Mouse (Mus musculus) heart, embryonic 16.5 days (tissue): ENCODE data around the gene Hist2h2aa2. TPM values are rescaled to one million over a fixed set of nuclear protein-coding genes. Genes with fewer than 3 reads are reported as not detected.
A peak's percentile ranks its signal among the peaks of the same experiment; 100 is the strongest.
"Not testable (repeated sequence)": the region's sequence is repeated elsewhere in the genome, so short reads cannot be mapped to it uniquely, and the experiment has no call there.

Source experiments
- ATAC-seq: fragments of 200-750 bp; cut with Nextera tagmentation; replicated peaks from 2 replicates; pipeline ENCODE4 v1.8.0; 2017; ENCODE audit warnings: moderate number of reproducible peaks; ENCODE audit not compliant: insufficient read depth, low FRiP score; ENCODE audit errors: extremely low read depth
- H3K27ac ChIP-seq: fragments of 300-500 bp; sonication (generic); 2 replicates; pipeline ENCODE4 v1.5.1; 2014; ENCODE audit warnings: mild to moderate bottlenecking, low read length, control low read depth, moderate library complexity
- H3K27me3 ChIP-seq: fragments of 300-500 bp; sonication (generic); 2 replicates; pipeline ENCODE4 v1.6.1; 2014; ENCODE audit warnings: low read length, mixed read lengths; ENCODE audit not compliant: control insufficient read depth, insufficient read depth
- H3K36me3 ChIP-seq: fragments of 300-500 bp; sonication (generic); 2 replicates; pipeline ENCODE4 v1.6.1; 2014; ENCODE audit not compliant: control insufficient read depth, insufficient read depth
- H3K4me1 ChIP-seq: fragments of 300-500 bp; sonication (generic); 2 replicates; pipeline ENCODE4 v1.6.1; 2014; ENCODE audit warnings: low read length, mixed read lengths; ENCODE audit not compliant: control insufficient read depth, insufficient read depth
- H3K4me2 ChIP-seq: fragments of 300-500 bp; sonication (generic); 2 replicates; pipeline ENCODE4 v1.6.1; 2014; ENCODE audit warnings: low read depth, mild to moderate bottlenecking, control low read depth, low read length
- H3K4me3 ChIP-seq: fragments of 300-500 bp; sonication (generic); 2 replicates; pipeline ENCODE4 v1.5.1; 2014; ENCODE audit warnings: mild to moderate bottlenecking, control low read depth, low read length
- H3K9ac ChIP-seq: fragments of 300-500 bp; sonication (generic); 2 replicates; pipeline ENCODE4 v1.6.1; 2014; ENCODE audit warnings: low read length, control low read depth
- H3K9me3 ChIP-seq: fragments of 300-500 bp; sonication (generic); replicated peaks from 2 replicates; pipeline ENCODE4 v1.6.1; 2016; ENCODE audit warnings: low read length; ENCODE audit not compliant: control insufficient read depth
- WGBS: fragments of 180-500 bp; shearing (Covaris S2); extraction: QIAGEN DNeasy Blood & Tissue Kit; methylation state at CpG from one replicate; pipeline ENCODE4 v1.1.7; 2014; 5-methylcytosine and 5-hydroxymethylcytosine counted together
- polyA plus RNA-seq: library from polyadenylated mRNA; unstranded; fragments of >200 nt; fragmentation: Nextera tagmentation; extraction: Ambion mirVana; gene quantifications from 2 replicates; pipeline ENCODE4 v1.2.1, GENCODE M21; 2015

Gene Hist2h2aa2
- polyA plus RNA-seq, 1 experiment from 2014 or later = 41.1 TPM

GRCm38 (mm10) chr3:96250890-96251289 lies 10.8 kb upstream of the Hist2h2aa2 start:
- no peak overlapping the region for H3K4me2 ChIP-seq
- H3K27me3 ChIP-seq = no peaks in the 10 kb centered on the region
- no peaks in the 10 kb centered on the region for H3K36me3 ChIP-seq
- no peak overlapping the region for H3K9ac ChIP-seq
- no peaks in the 10 kb centered on the region for H3K9me3 ChIP-seq
- no peak for ATAC-seq
- H3K4me3 ChIP-seq = no peak overlapping the region
- H3K4me1 ChIP-seq = peaks cover 13% of the 10 kb centered on the region
- H3K27ac ChIP-seq = no peak overlapping the region
- WGBS = 73% methylated on average over 3 of the region's 3 CpGs

- Histone ChIP-seq H3K4me3 (no peak overlapping the region), H3K27me3 (no peaks in the 10 kb centered on the region), H3K4me2 (peak overlapping the region; percentile 63; the same call in 1 of the 2 replicates), H3K36me3 (no peaks in the 10 kb centered on the region), H3K9ac (no peak overlapping the region), H3K9me3 (no peaks in the 10 kb centered on the region), H3K4me1 (peaks cover 20% of the 10 kb centered on the region), H3K27ac (no peak overlapping the region)
- WGBS = 57% methylated on average over 4 of the region's 4 CpGs
- ATAC-seq = no peak
Measured at GRCm38 (mm10) chr3:96249034-96249345, 8.9 kb upstream of the Hist2h2aa2 start.

GRCm38 (mm10) chr3:96248141-96249033 lies 8.3 kb upstream of the Hist2h2aa2 start:
- Histone ChIP-seq H3K4me2 (peak overlapping the region; percentile 63), H3K36me3 (no peaks in the 10 kb centered on the region), H3K27ac (no peak overlapping the region), H3K9me3 (no peaks in the 10 kb centered on the region), H3K4me1 (peaks cover 24% of the 10 kb centered on the region), H3K9ac (peak overlapping the region; percentile 74), H3K4me3 (peak overlapping the region; percentile 53; the same call in 1 of the 2 replicates), H3K27me3 (no peaks in the 10 kb centered on the region)
- no peak for ATAC-seq
- WGBS = 49% methylated on average over 6 of the region's 6 CpGs

GRCm38 (mm10) chr3:96247356-96248140 lies 7.5 kb upstream of the Hist2h2aa2 start:
- 9% methylated on average over 11 of the region's 11 CpGs for WGBS
- Histone ChIP-seq H3K36me3 (no peaks in the 10 kb centered on the region), H3K27me3 (no peaks in the 10 kb centered on the region), H3K4me2 (peak overlapping the region; percentile 63), H3K27ac (peak overlapping the region; percentile 62), H3K4me1 (peaks cover 24% of the 10 kb centered on the region), H3K9me3 (no peaks in the 10 kb centered on the region), H3K9ac (peak overlapping the region; percentile 74), H3K4me3 (peak overlapping the region; percentile 53)
- ATAC-seq = no peak

- peak; percentile 90 for ATAC-seq
- H3K27me3 ChIP-seq, H3K9me3 ChIP-seq, H3K36me3 ChIP-seq: not testable (repeated sequence)
- peak within 1 kb of the TSS; percentile 63 for H3K4me2 ChIP-seq
- peak within 1 kb of the TSS; percentile 80 for H3K27ac ChIP-seq
- H3K9ac ChIP-seq = peak within 1 kb of the TSS; percentile 74
- WGBS = 0% methylated on average over 13 of the region's 47 CpGs
- peaks cover 24% of the 10 kb centered on the region for H3K4me1 ChIP-seq
- H3K4me3 ChIP-seq = peak within 1 kb of the TSS; percentile 53
Measured at GRCm38 (mm10) chr3:96246427-96246856, 6.4 kb upstream of the Hist2h2aa2 start, which contains the start of gene Hist2h3c1. TSS of gene Hist2h3c1 (plus strand) at chr3:96246685.

- not testable (repeated sequence) for H3K4me2 ChIP-seq, H3K36me3 ChIP-seq, H3K9ac ChIP-seq, ATAC-seq, H3K9me3 ChIP-seq, H3K27me3 ChIP-seq
- peak overlapping the region; percentile 80 for H3K27ac ChIP-seq
- H3K4me3 ChIP-seq = peak overlapping the region; percentile 43
- peaks cover 24% of the 10 kb centered on the region for H3K4me1 ChIP-seq
- WGBS = 0% methylated on average over 10 of the region's 21 CpGs
Measured at GRCm38 (mm10) chr3:96246018-96246417, 5.9 kb upstream of the Hist2h2aa2 start.

- not testable (repeated sequence) for H3K36me3 ChIP-seq, H3K9me3 ChIP-seq, H3K27me3 ChIP-seq
- H3K4me1 ChIP-seq = peaks cover 26% of the 10 kb centered on the region
- WGBS = 0% methylated on average over 20 of the region's 88 CpGs
- H3K9ac ChIP-seq = peak within 1 kb of the TSS; percentile 82
- ATAC-seq = peak; percentile 83
- peak within 1 kb of the TSS; percentile 69 for H3K4me2 ChIP-seq
- peak within 1 kb of the TSS; percentile 97 for H3K27ac ChIP-seq
- H3K4me3 ChIP-seq = peak within 1 kb of the TSS; percentile 57
Measured at GRCm38 (mm10) chr3:96245003-96245886, 5.2 kb upstream of the Hist2h2aa2 start, which contains the start of gene Hist2h2aa1. TSS of gene Hist2h2aa1 (plus strand) at chr3:96245497.

- Histone ChIP-seq H3K27ac (peak overlapping the region; percentile 97), H3K9ac (peak overlapping the region; percentile 82), H3K4me3 (peak overlapping the region; percentile 57), H3K27me3 (no peaks in the 10 kb centered on the region), H3K4me1 (peaks cover 25% of the 10 kb centered on the region), H3K9me3 (no peaks in the 10 kb centered on the region), H3K36me3 (no peaks in the 10 kb centered on the region), H3K4me2 (peak overlapping the region; percentile 69)
- ATAC-seq = no peak
- 75% methylated on average over 7 of the region's 7 CpGs for WGBS
Measured at GRCm38 (mm10) chr3:96243921-96244572, 4.0 kb upstream of the Hist2h2aa2 start.
